8 mouse cellular contexts compared by ENCODE assay signal in genomic region chr16:26519596-26519995, GRCm38 (mm10). TPM values are rescaled to one million over a fixed set of nuclear protein-coding genes. Genes with fewer than 3 reads are reported as not detected.
DNase-seq lines count a peak whose midpoint lies in the region; ATAC-seq and TF ChIP-seq lines count a peak whose summit lies in the region.
"Had no signal": no experiment of that assay in that cellular context is flagged by ENCODE, and none has a peak within 500 bp of the region (broad histone marks: within the 10 kb centered on the region; RNA-seq: fewer than 3 reads in every experiment).

No protein-coding gene starts in this region.

- H3K27ac ChIP-seq in intestine, postnatal 0 days (ENCODE audit: low read depth, low read length) = no peak overlapping the region
- no peak overlapping the region for H3K27ac ChIP-seq in intestine, embryonic 15.5 days
- H3K27ac ChIP-seq in CH12.LX (ENCODE audit: insufficient read depth, low read depth) = no peak overlapping the region

- TF ChIP-seq RAD21 in CH12.LX (IDR thresholded peaks at IDR 0.05; ENCODE audit: low read depth, low read length) = peak; percentile 85

- no peak for TF ChIP-seq EP300 in CH12.LX (IDR thresholded peaks at IDR 0.05; ENCODE audit: low read length)

- H3K36me3 ChIP-seq in intestine, postnatal 0 days (ENCODE audit: control insufficient read depth, insufficient read depth) = no peaks in the 10 kb centered on the region
- H3K36me3 ChIP-seq in intestine, embryonic 15.5 days = no peaks in the 10 kb centered on the region
- H3K36me3 ChIP-seq in CH12.LX (replicated peaks in 1 of 2; ENCODE audit: control insufficient read depth in 1 of 2, insufficient read depth in 1 of 2, low read length in 1 of 2) = no peaks in the 10 kb centered on the region

- no peak overlapping the region for H3K4me3 ChIP-seq in intestine, postnatal 0 days (ENCODE audit: low read depth, low read length)
- H3K4me3 ChIP-seq in intestine, embryonic 15.5 days (replicated peaks) = no peak overlapping the region
- no peak overlapping the region for H3K4me3 ChIP-seq in CH12.LX (replicated peaks in 1 of 3; ENCODE audit: low read depth in 2 of 3, low read length in 2 of 3, poor library complexity in 1 of 3)

- no peak for TF ChIP-seq POLR2A in CH12.LX (IDR thresholded peaks at IDR 0.05; ENCODE audit: low read depth, low read length)

- peak; percentile 68 for TF ChIP-seq CTCF in intestine, postnatal 0 days (IDR thresholded peaks at IDR 0.05; ENCODE audit: low read depth)
- peak; percentile 67 to 94 for TF ChIP-seq CTCF in CH12.LX (conservative IDR thresholded peaks at IDR 0.05 in 1 of 2, IDR thresholded peaks at IDR 0.05 in 1 of 2; ENCODE audit: low read depth in 2 of 2, low read length in 2 of 2)

- 40% methylated on average over 2 of the region's 2 CpGs for WGBS in intestine, postnatal 0 days
- WGBS in intestine, embryonic 15.5 days = 43% methylated on average over 2 of the region's 2 CpGs

- no peak overlapping the region for H3K9ac ChIP-seq in intestine, postnatal 0 days (ENCODE audit: low read depth, low read length)
- H3K9ac ChIP-seq in intestine, embryonic 15.5 days = no peak overlapping the region
- H3K9ac ChIP-seq in CH12.LX (ENCODE audit: insufficient read depth, low read depth) = no peak overlapping the region

- dilution Hi-C loops in CH12.LX (cut with MboI; ENCODE audit: extremely low pct_ligation_motif_present, extremely low pct_unique_long_range_greater_than_20kb, low sequenced_read_pairs) = no loop called here

- no peak for ATAC-seq in intestine, postnatal 0 days
- ATAC-seq in intestine, embryonic 15.5 days = no peak

- H3K4me2 ChIP-seq in intestine, postnatal 0 days (replicated peaks; ENCODE audit: low read depth) = no peak overlapping the region
- no peak overlapping the region for H3K4me2 ChIP-seq in intestine, embryonic 15.5 days (replicated peaks)
- no peak overlapping the region for H3K4me2 ChIP-seq in CH12.LX (ENCODE audit: insufficient read depth, low read depth, poor library complexity, severe bottlenecking)

- DNase-seq in 3134 (ENCODE audit: extremely low read depth, insufficient read length, low spot score) = peak; percentile 10
- peak; percentile 70 for DNase-seq in CH12.LX (ENCODE audit: extremely low read depth)
- peak; percentile 35 for DNase-seq in forelimb bud, embryonic 11.5 days (ENCODE audit: low read depth, low spot score)
- DNase-seq in right cerebral cortex, postnatal 14 days = peak; percentile 23
- no peak for DNase-seq in spleen, postnatal 4 days (ENCODE audit: low spot score in 2 of 2)

- H3K4me1 ChIP-seq in intestine, postnatal 0 days (replicated peaks; ENCODE audit: control insufficient read depth, insufficient read depth, low read length) = no peaks in the 10 kb centered on the region
- H3K4me1 ChIP-seq in intestine, embryonic 15.5 days (replicated peaks) = no peaks in the 10 kb centered on the region
- H3K4me1 ChIP-seq in CH12.LX (ENCODE audit: control insufficient read depth in 1 of 2, insufficient read depth in 2 of 2) = no peaks in the 10 kb centered on the region; a peak in 1 of 4 replicates

- H3K27me3 ChIP-seq in intestine, postnatal 0 days (replicated peaks; ENCODE audit: control insufficient read depth, insufficient read depth, low read length) = no peaks in the 10 kb centered on the region
- H3K27me3 ChIP-seq in intestine, embryonic 15.5 days (replicated peaks) = no peaks in the 10 kb centered on the region
- H3K27me3 ChIP-seq in CH12.LX (replicated peaks) = no peaks in the 10 kb centered on the region

- in situ Hi-C loops in CH12.LX (cut with MboI; ENCODE audit: low pct_ligation_motif_present, low pct_unique_long_range_greater_than_20kb, low sequenced_read_pairs) = loop anchor here (25.0 kb wide), 1 partner anchor 557 kb away; no protein-coding TSS in a partner anchor

- H3K79me2 ChIP-seq in CH12.LX (replicated peaks; ENCODE audit: control insufficient read depth, extremely low read depth, insufficient read depth, poor library complexity, severe bottlenecking) = no peaks in the 10 kb centered on the region

- H3K9me3 ChIP-seq in intestine, postnatal 0 days (ENCODE audit: control insufficient read depth) = no peaks in the 10 kb centered on the region
- no peaks in the 10 kb centered on the region for H3K9me3 ChIP-seq in intestine, embryonic 15.5 days
- H3K9me3 ChIP-seq in CH12.LX (replicated peaks; ENCODE audit: low read length) = no peaks in the 10 kb centered on the region

TF ChIP-seq in CH12.LX, 34 proteins besides CTCF, POLR2A, EP300 and RAD21:
- TF ChIP-seq MYC (IDR thresholded peaks at IDR 0.05; ENCODE audit: low read depth, low read length) = 0 out of 2 replicates have a peak, but pooled peaks have one; percentile 18
- TF ChIP-seq JUN (IDR thresholded peaks at IDR 0.05; ENCODE audit: insufficient read depth, low read depth, low read length) = no peak
- 0 out of 2 replicates have a peak, but pooled peaks have one; percentile 31 for TF ChIP-seq MAX (IDR thresholded peaks at IDR 0.05; ENCODE audit: low read length)
- TF ChIP-seq ZMIZ1 (IDR thresholded peaks at IDR 0.05; ENCODE audit: low read depth, low read length) = no peak
- TF ChIP-seq IRF4 (IDR thresholded peaks at IDR 0.05; ENCODE audit: low read depth, low read length) = 0 out of 2 replicates have a peak, but pooled peaks have one; percentile 13
- TF ChIP-seq MAZ (IDR thresholded peaks at IDR 0.05; ENCODE audit: low read depth, low read length) = no peak
- no peak for TF ChIP-seq E2F4 (IDR thresholded peaks at IDR 0.05; ENCODE audit: insufficient replicate concordance, low read depth, low read length)
- TF ChIP-seq SMC3 (IDR thresholded peaks at IDR 0.05; ENCODE audit: low read depth, low read length) = peak; percentile 95
- TF ChIP-seq TBP (conservative IDR thresholded peaks at IDR 0.05; ENCODE audit: low read depth, low read length) = no peak
- TF ChIP-seq ZC3H11A (IDR thresholded peaks at IDR 0.05; ENCODE audit: low read depth, low read length) = peak; percentile 63
- no peak for TF ChIP-seq SIN3A (IDR thresholded peaks at IDR 0.05; ENCODE audit: low read length)

RNA-seq across cellular contexts. Expression of gene Tmem207, which starts 7.0 kb away (rescaled TPM):
- not detected in 2 replicates for polyA plus RNA-seq in intestine, postnatal 0 days (2015; fragmentation: Nextera tagmentation; extraction: Ambion mirVana)
- not detected in 2 replicates for polyA plus RNA-seq in intestine, embryonic 15.5 days (2015; fragmentation: Nextera tagmentation; extraction: Ambion mirVana)
- total RNA-seq in CH12.LX (2012; rRNA removed) = not detected in 2 replicates
- total RNA-seq in CH12.LX (2014; rRNA removed) = not detected in 2 replicates
- polyA plus RNA-seq in CH12.LX (2012; ENCODE audit: insufficient read length, low read depth) = not detected in 2 replicates
- polyA plus RNA-seq: large intestine, adult 2 months had no signal

RNA-seq across cellular contexts. Expression of gene Cldn16, which starts 56.7 kb away (rescaled TPM):
- not detected in 2 replicates for polyA plus RNA-seq in intestine, postnatal 0 days (2015; fragmentation: Nextera tagmentation; extraction: Ambion mirVana)
- polyA plus RNA-seq in intestine, embryonic 15.5 days (2015; fragmentation: Nextera tagmentation; extraction: Ambion mirVana) = not detected in 2 replicates
- total RNA-seq in CH12.LX (2012; rRNA removed) (not detected in 2 replicates), CH12.LX (2014; rRNA removed) (not detected in 2 replicates)
- not detected in 2 replicates for polyA plus RNA-seq in CH12.LX (2012; ENCODE audit: insufficient read length, low read depth)
- polyA plus RNA-seq: large intestine, adult 2 months had no signal

Comparison
In these comparisons a context has a peak if more than half of its experiments do, and no peak if none do; other contexts are left out.
1. DNase-seq: peak in 3134 (single experiment), CH12.LX (single experiment), forelimb bud, embryonic 11.5 days (single experiment) and right cerebral cortex, postnatal 14 days (single experiment); none in spleen, postnatal 4 days (0 of 2).